Mouse (Mus musculus) thymus, adult 2 months (tissue): ENCODE results near the gene Fam124a. TPM values are rescaled to one million over a fixed set of nuclear protein-coding genes. Genes with fewer than 3 reads are reported as not detected.

Experiments
- DNase-seq: peaks from one replicate; pipeline ENCODE4 v3.0.0; 2021
- H3K27ac ChIP-seq: fragments of 200-500 bp; 2 replicates; pipeline ENCODE4 v1.5.1; 2012; ENCODE audit warnings: low read length, control low read depth; ENCODE audit not compliant: control insufficient read depth, insufficient read depth
- H3K27me3 ChIP-seq: fragments of 200-500 bp; 2 replicates; pipeline ENCODE4 v1.6.1; 2012; ENCODE audit warnings: mild to moderate bottlenecking, low read length, moderate library complexity, mixed read lengths; ENCODE audit not compliant: control insufficient read depth, insufficient read depth
- H3K36me3 ChIP-seq: fragments of 200-500 bp; 2 replicates; pipeline ENCODE4 v1.6.1; 2012; ENCODE audit warnings: mild to moderate bottlenecking, low read length, moderate library complexity; ENCODE audit not compliant: control insufficient read depth, insufficient read depth
- H3K4me1 ChIP-seq: fragments of 200-500 bp; replicated peaks from 2 replicates; pipeline ENCODE4 v1.6.1; 2012; ENCODE audit warnings: low read length; ENCODE audit not compliant: control insufficient read depth, insufficient read depth
- H3K4me3 ChIP-seq: fragments of 200-500 bp; 2 replicates; pipeline ENCODE4 v1.5.1; 2012; ENCODE audit warnings: mild to moderate bottlenecking, low read length, control low read depth, moderate library complexity; ENCODE audit not compliant: control insufficient read depth, insufficient read depth
- CTCF ChIP-seq: fragments of 200-500 bp; IDR thresholded peaks from 2 replicates; pipeline ENCODE4 v1.5.1; 2012; ENCODE audit warnings: mild to moderate bottlenecking, control low read depth, low read length, moderate library complexity, borderline replicate concordance; ENCODE audit not compliant: control insufficient read depth, poor library complexity, insufficient read depth; ENCODE audit errors: extremely low read depth
- POLR2A ChIP-seq: fragments of 200-500 bp; IDR thresholded peaks from 2 replicates; pipeline ENCODE4 v1.6.1; 2012; ENCODE audit warnings: mild to moderate bottlenecking, low read length, control low read depth, moderate library complexity; ENCODE audit not compliant: control insufficient read depth, poor library complexity, insufficient read depth; ENCODE audit errors: extremely low read depth
- WGBS: fragments of 180-500 bp; shearing (Covaris S2); methylation state at CpG from one replicate; pipeline ENCODE4 v1.1.7; 2018; 5-methylcytosine and 5-hydroxymethylcytosine counted together
- polyA plus RNA-seq: library from polyadenylated mRNA; depleted of rRNA; stranded (reverse); fragments of >200 nt; gene quantifications from 2 replicates; pipeline ENCODE4 v1.2.3, GENCODE M21; 2012; rRNA removed

Fam124a gene
- polyA plus RNA-seq, 1 experiment = 1.3 TPM

DNA sequence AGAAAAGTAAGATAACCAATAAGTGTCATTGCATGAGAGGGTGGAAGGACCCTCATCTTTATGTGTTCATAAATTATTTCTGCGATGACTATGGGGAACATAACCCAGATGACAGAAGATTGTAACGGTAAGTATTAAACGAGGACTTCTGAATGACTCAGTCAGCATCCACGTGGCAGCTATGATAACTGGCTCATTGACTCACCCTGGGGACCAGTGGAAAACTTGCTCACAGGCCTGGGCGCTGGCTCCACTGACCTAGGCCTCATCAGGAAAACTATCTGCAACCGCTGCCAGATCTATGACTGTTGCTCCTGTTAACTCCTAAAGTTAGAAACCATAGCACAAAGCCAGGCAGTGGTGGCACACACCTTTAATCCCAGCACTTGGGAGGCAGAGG lies 92.9 kb downstream of the Fam124a start:
- no peaks in the 10 kb centered on the region for H3K27me3 ChIP-seq
- no peak for DNase-seq
- no peaks in the 10 kb centered on the region for H3K36me3 ChIP-seq
- TF ChIP-seq POLR2A (no peak), CTCF (no peak)
- H3K4me1 ChIP-seq = no peaks in the 10 kb centered on the region
- H3K4me3 ChIP-seq = no peak overlapping the region
- WGBS = 93% methylated on average over 6 of the region's 6 CpGs
- no peak overlapping the region for H3K27ac ChIP-seq

DNA sequence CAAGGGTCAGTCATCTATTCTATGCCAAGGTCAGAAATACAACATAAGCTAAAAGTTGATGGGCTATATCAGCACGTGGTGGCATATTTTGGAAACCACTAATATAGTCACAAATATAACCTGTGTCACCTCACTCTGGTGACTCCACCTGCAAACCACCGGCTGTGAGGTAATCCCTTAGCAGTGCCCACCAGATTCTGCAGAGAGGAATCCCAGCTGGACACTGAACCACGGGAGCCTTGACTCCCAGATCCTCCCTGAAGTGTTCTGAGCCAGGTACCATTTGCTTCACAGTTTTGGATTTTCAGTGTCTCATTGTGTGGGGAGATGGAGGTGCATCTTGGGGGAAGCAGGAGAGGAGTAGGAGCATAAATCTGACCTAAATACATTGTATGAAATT lies 94.8 kb downstream of the Fam124a start:
- Histone ChIP-seq H3K27me3 (no peaks in the 10 kb centered on the region), H3K36me3 (no peaks in the 10 kb centered on the region), H3K27ac (no peak overlapping the region), H3K4me1 (no peaks in the 10 kb centered on the region), H3K4me3 (no peak overlapping the region)
- TF ChIP-seq CTCF = no peak
- TF ChIP-seq POLR2A = no peak
- DNase-seq = no peak
- 77% methylated on average over 3 of the region's 3 CpGs for WGBS

DNA sequence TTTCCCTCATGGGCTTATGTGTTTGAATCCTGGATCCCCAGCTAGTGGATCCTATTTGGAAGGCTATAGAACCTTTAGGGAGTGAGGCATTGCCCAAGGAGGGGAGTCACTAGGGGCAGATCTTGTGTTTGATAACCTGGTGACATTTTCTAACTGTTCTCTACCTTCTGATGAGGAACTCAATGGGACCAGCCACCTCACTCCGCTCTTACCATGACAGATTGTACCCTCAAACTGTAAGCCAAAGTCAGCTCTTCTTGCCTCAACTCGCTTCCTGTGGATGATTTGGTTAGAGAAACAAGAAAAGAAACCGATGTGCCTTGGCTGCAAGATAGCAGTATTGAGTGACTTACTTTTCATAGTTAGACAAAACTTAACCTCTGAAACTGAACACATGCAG lies 96.2 kb downstream of the Fam124a start:
- 92% methylated on average over 3 of the region's 3 CpGs for WGBS

DNA sequence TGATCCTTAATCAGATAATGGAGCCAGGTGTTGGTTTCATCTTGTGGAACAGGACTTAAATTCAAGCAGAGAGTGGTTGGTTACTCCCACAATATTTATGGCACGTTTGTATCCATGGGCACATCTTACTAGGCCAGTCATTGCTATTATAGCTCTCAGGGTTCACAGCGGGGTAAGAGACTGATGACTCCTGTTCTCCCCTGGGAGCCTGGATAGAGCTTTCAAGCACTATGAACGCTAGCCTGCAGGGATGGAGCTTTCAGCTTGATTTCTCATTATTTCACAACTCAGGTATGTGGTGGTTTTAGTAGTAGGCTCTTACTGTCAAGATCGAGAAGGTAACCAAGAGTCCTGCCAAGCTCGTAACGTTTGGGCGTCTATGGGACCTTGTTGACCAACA lies 100.5 kb downstream of the Fam124a start:
- H3K36me3 ChIP-seq = no peaks in the 10 kb centered on the region
- H3K4me3 ChIP-seq = no peak overlapping the region
- TF ChIP-seq POLR2A (no peak), CTCF (no peak)
- no peaks in the 10 kb centered on the region for H3K4me1 ChIP-seq
- WGBS = 87% methylated on average over 7 of the region's 7 CpGs
- no peak overlapping the region for H3K27ac ChIP-seq
- no peaks in the 10 kb centered on the region for H3K27me3 ChIP-seq
- DNase-seq = no peak

More for the DNA sequence above, 96.2 kb downstream of the Fam124a start:
- Histone ChIP-seq H3K36me3 (no peaks in the 10 kb centered on the region), H3K4me1 (no peaks in the 10 kb centered on the region), H3K27ac (no peak overlapping the region), H3K27me3 (no peaks in the 10 kb centered on the region), H3K4me3 (no peak overlapping the region)
- DNase-seq = no peak
- TF ChIP-seq POLR2A = no peak
- no peak for TF ChIP-seq CTCF

DNA sequence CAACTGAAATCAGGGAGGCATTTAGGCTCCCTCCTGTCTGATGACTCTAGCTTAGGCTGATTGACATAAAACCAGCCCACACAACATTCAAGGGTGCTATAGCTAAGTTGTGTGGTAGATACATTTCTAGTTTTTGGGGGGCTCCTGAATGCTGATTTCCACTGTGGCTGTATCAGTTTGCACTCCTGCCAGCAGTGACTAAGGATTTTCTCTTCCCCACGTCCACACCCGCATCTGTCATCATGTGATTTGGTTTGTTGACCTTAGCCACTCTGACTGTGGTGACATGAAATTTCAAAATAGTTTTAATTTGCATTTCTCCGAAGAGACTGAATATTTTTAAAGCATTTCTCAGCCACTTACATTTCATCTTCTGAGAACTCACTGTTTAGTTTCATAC lies 101.9 kb downstream of the Fam124a start:
- TF ChIP-seq POLR2A (no peak), CTCF (no peak)
- DNase-seq = no peak
- 63% methylated on average over 3 of the region's 3 CpGs for WGBS

More for the DNA sequence above, 101.9 kb downstream of the Fam124a start:
- no peaks in the 10 kb centered on the region for H3K27me3 ChIP-seq
- H3K36me3 ChIP-seq = no peaks in the 10 kb centered on the region
- no peak overlapping the region for H3K27ac ChIP-seq
- H3K4me3 ChIP-seq = no peak overlapping the region
- no peaks in the 10 kb centered on the region for H3K4me1 ChIP-seq

Other genes with a start within 250 kb of the Fam124a start
- gene Gucy1b2, start 99.4 kb upstream of the Fam124a start, polyA plus RNA-seq = 0.08 and 0.09 TPM in 2 replicates
- gene Gm4131, start 11.2 kb downstream of the Fam124a start, polyA plus RNA-seq = not detected in 2 replicates
- 0.14 TPM in 1 of 2 replicates, not detected in the other for gene Serpine3, start 107.9 kb downstream of the Fam124a start, polyA plus RNA-seq
- gene Ints6, start 205.4 kb downstream of the Fam124a start, polyA plus RNA-seq = 8.8 and 14.0 TPM in 2 replicates